Mouse (Mus musculus) forebrain, embryonic 11.5 days (tissue): ENCODE measurements around the gene C130026I21Rik. TPM values are rescaled to one million over a fixed set of nuclear protein-coding genes. Genes with fewer than 3 reads are reported as not detected.
"Not testable (repeated sequence)": the region's sequence is repeated elsewhere in the genome, so short reads cannot be mapped to it uniquely, and the experiment has no call there.

Experiments
- ATAC-seq: fragments of 200-750 bp; cut with Nextera tagmentation; replicated peaks from 2 replicates; pipeline ENCODE4 v1.8.0; 2017; ENCODE audit warnings: moderate TSS enrichment; ENCODE audit not compliant: low FRiP score
- DNase-seq: peaks from one replicate; pipeline ENCODE4 v3.0.0-alpha.2; 2017; ENCODE audit warnings: low spot score
- H3K27ac ChIP-seq: fragments of 300-500 bp; sonication (generic); 2 replicates; pipeline ENCODE4 v1.5.1; 2014; ENCODE audit warnings: low read depth, low read length
- H3K27me3 ChIP-seq: fragments of 300-500 bp; sonication (generic); 2 replicates; pipeline ENCODE4 v1.6.1; 2014; ENCODE audit warnings: mild to moderate bottlenecking, low read length, mixed read lengths; ENCODE audit not compliant: control insufficient read depth, insufficient read depth
- H3K36me3 ChIP-seq: fragments of 300-500 bp; sonication (generic); 2 replicates; pipeline ENCODE4 v1.6.1; 2014; ENCODE audit warnings: mild to moderate bottlenecking, low read length, moderate library complexity, mixed read lengths; ENCODE audit not compliant: control insufficient read depth, insufficient read depth
- H3K4me1 ChIP-seq: fragments of 300-500 bp; sonication (generic); replicated peaks from 2 replicates; pipeline ENCODE4 v1.6.1; 2014; ENCODE audit warnings: low read length, mixed read lengths; ENCODE audit not compliant: control insufficient read depth, insufficient read depth
- H3K4me2 ChIP-seq: fragments of 300-500 bp; sonication (generic); 2 replicates; pipeline ENCODE4 v1.6.1; 2014; ENCODE audit warnings: low read depth, mild to moderate bottlenecking, low read length, moderate library complexity, mixed read lengths; ENCODE audit not compliant: severe bottlenecking
- H3K4me3 ChIP-seq: fragments of 300-500 bp; sonication (generic); 2 replicates; pipeline ENCODE4 v1.5.1; 2014; ENCODE audit warnings: low read depth, low read length
- H3K9ac ChIP-seq: fragments of 300-500 bp; sonication (generic); 2 replicates; pipeline ENCODE4 v1.6.1; 2014; ENCODE audit warnings: low read length
- H3K9me3 ChIP-seq: fragments of 300-500 bp; sonication (generic); 2 replicates; pipeline ENCODE4 v1.6.1; 2016; ENCODE audit warnings: low read length, mixed read lengths; ENCODE audit not compliant: control insufficient read depth
- WGBS: fragments of 180-500 bp; shearing (Covaris S2); extraction: QIAGEN DNeasy Blood & Tissue Kit; methylation state at CpG from one replicate; pipeline ENCODE4 v1.1.7; 2014; 5-methylcytosine and 5-hydroxymethylcytosine counted together
- polyA plus RNA-seq: library from polyadenylated mRNA; unstranded; fragments of >200 nt; fragmentation: Nextera tagmentation; extraction: Ambion mirVana; gene quantifications from 2 replicates; pipeline ENCODE4 v1.2.1, GENCODE M21; 2014

Gene C130026I21Rik
- polyA plus RNA-seq, 1 experiment from 2014 or later = not detected

GRCm38 (mm10) chr1:85033616-85034015 lies 236.8 kb downstream of the C130026I21Rik start:
- not testable (repeated sequence) for H3K4me2 ChIP-seq, ATAC-seq, H3K4me1 ChIP-seq, DNase-seq, H3K9me3 ChIP-seq, H3K27me3 ChIP-seq, H3K36me3 ChIP-seq, H3K27ac ChIP-seq, H3K9ac ChIP-seq, H3K4me3 ChIP-seq
- 94% methylated on average over 4 of the region's 6 CpGs for WGBS

- H3K9ac ChIP-seq, H3K9me3 ChIP-seq, H3K36me3 ChIP-seq, H3K4me1 ChIP-seq, H3K4me3 ChIP-seq, H3K27me3 ChIP-seq, H3K4me2 ChIP-seq, ATAC-seq, H3K27ac ChIP-seq, DNase-seq: not testable (repeated sequence)
- WGBS = 48% methylated on average over 12 of the region's 14 CpGs
These were observed 240.2 kb downstream of the C130026I21Rik start for GRCm38 (mm10) chr1:85030211-85030610.

- not testable (repeated sequence) for H3K4me2 ChIP-seq, H3K4me1 ChIP-seq, ATAC-seq, DNase-seq, H3K4me3 ChIP-seq, H3K36me3 ChIP-seq, H3K27ac ChIP-seq, H3K9ac ChIP-seq, H3K27me3 ChIP-seq, H3K9me3 ChIP-seq
- WGBS = 94% methylated on average over 12 of the region's 13 CpGs
These were observed 258.4 kb downstream of the C130026I21Rik start for GRCm38 (mm10) chr1:85011933-85012332.

- H3K4me1 ChIP-seq, H3K9me3 ChIP-seq, H3K36me3 ChIP-seq, H3K27me3 ChIP-seq, H3K27ac ChIP-seq, H3K4me3 ChIP-seq, DNase-seq, H3K9ac ChIP-seq, H3K4me2 ChIP-seq, ATAC-seq: not testable (repeated sequence)
- WGBS = 64% methylated on average over 1 of the region's 3 CpGs
These were observed 259.4 kb downstream of the C130026I21Rik start for GRCm38 (mm10) chr1:85010947-85011346.

GRCm38 (mm10) chr1:85007737-85008136 lies 262.6 kb downstream of the C130026I21Rik start:
- 62% methylated on average over 1 of the region's 1 CpGs for WGBS
- H3K9ac ChIP-seq, DNase-seq, H3K4me2 ChIP-seq, H3K9me3 ChIP-seq, H3K36me3 ChIP-seq, H3K4me3 ChIP-seq, H3K4me1 ChIP-seq, H3K27me3 ChIP-seq, H3K27ac ChIP-seq, ATAC-seq: not testable (repeated sequence)

- not testable (repeated sequence) for H3K4me3 ChIP-seq, H3K27ac ChIP-seq, H3K9me3 ChIP-seq, H3K4me1 ChIP-seq, ATAC-seq, H3K4me2 ChIP-seq, DNase-seq, H3K9ac ChIP-seq, H3K27me3 ChIP-seq, H3K36me3 ChIP-seq
- WGBS = 93% methylated on average over 3 of the region's 12 CpGs
These were observed 271.1 kb downstream of the C130026I21Rik start for GRCm38 (mm10) chr1:84999241-84999640.

- DNase-seq, ATAC-seq, H3K4me1 ChIP-seq, H3K9ac ChIP-seq, H3K27ac ChIP-seq, H3K9me3 ChIP-seq, H3K27me3 ChIP-seq, H3K4me2 ChIP-seq, H3K4me3 ChIP-seq, H3K36me3 ChIP-seq: not testable (repeated sequence)
- WGBS = 81% methylated on average over 5 of the region's 9 CpGs
These were observed 274.1 kb downstream of the C130026I21Rik start for GRCm38 (mm10) chr1:84996305-84996704.

GRCm38 (mm10) chr1:84994461-84994860 lies 275.9 kb downstream of the C130026I21Rik start:
- not testable (repeated sequence) for H3K4me3 ChIP-seq, H3K27me3 ChIP-seq, H3K4me2 ChIP-seq, H3K9me3 ChIP-seq, DNase-seq, H3K27ac ChIP-seq, H3K9ac ChIP-seq, H3K4me1 ChIP-seq, H3K36me3 ChIP-seq, ATAC-seq
- no CpG with 5 or more reads among the region's 1 CpGs for WGBS

GRCm38 (mm10) chr1:84993688-84994319 lies 276.6 kb downstream of the C130026I21Rik start:
- H3K4me1 ChIP-seq, H3K27me3 ChIP-seq, H3K9me3 ChIP-seq, H3K36me3 ChIP-seq, H3K9ac ChIP-seq, DNase-seq, H3K4me2 ChIP-seq, H3K27ac ChIP-seq, H3K4me3 ChIP-seq: not testable (repeated sequence)
- peak; percentile 58; the same call in 1 of the 2 replicates for ATAC-seq
- 67% methylated on average over 1 of the region's 5 CpGs for WGBS
